Mouse (Mus musculus) hindbrain, embryonic 10.5 days (tissue): ENCODE data around the gene Ccdc33. TPM values are rescaled to one million over a fixed set of nuclear protein-coding genes. Genes with fewer than 3 reads are reported as not detected.

Experiments used
- DNase-seq: peaks from one replicate; pipeline ENCODE4 v3.0.0-alpha.2; 2017; ENCODE audit warnings: low spot score
- H3K27ac ChIP-seq: fragments of 300-500 bp; sonication (generic); 2 replicates; pipeline ENCODE4 v1.5.1; 2016; ENCODE audit warnings: mild to moderate bottlenecking, moderate library complexity
- H3K27me3 ChIP-seq: fragments of 300-500 bp; sonication (generic); 2 replicates; pipeline ENCODE4 v1.6.1; 2016; ENCODE audit warnings: mild to moderate bottlenecking; ENCODE audit not compliant: poor library complexity, insufficient read depth, severe bottlenecking
- H3K36me3 ChIP-seq: fragments of 300-500 bp; sonication (generic); 2 replicates; pipeline ENCODE4 v1.6.1; 2016; ENCODE audit warnings: mild to moderate bottlenecking, moderate library complexity
- H3K4me1 ChIP-seq: fragments of 300-500 bp; sonication (generic); replicated peaks from 2 replicates; pipeline ENCODE4 v1.6.1; 2016; ENCODE audit warnings: mild to moderate bottlenecking
- H3K4me3 ChIP-seq: fragments of 300-500 bp; sonication (generic); 2 replicates; pipeline ENCODE4 v1.5.1; 2016; ENCODE audit warnings: mild to moderate bottlenecking, moderate library complexity
- H3K9me3 ChIP-seq: fragments of 300-500 bp; sonication (generic); 2 replicates; pipeline ENCODE4 v1.6.1; 2016; ENCODE audit warnings: mild to moderate bottlenecking, moderate library complexity
- WGBS: fragments of 180-500 bp; shearing (Covaris S2); methylation state at CpG from one replicate; pipeline ENCODE4 v1.1.7; 2016; 5-methylcytosine and 5-hydroxymethylcytosine counted together
- polyA plus RNA-seq: library from polyadenylated mRNA; unstranded; fragments of >200 nt; fragmentation: Nextera tagmentation; extraction: Ambion mirVana; gene quantifications from 2 replicates; pipeline ENCODE4 v1.2.1, GENCODE M21; 2016

Ccdc33 gene
- polyA plus RNA-seq, 1 experiment from 2014 or later, result 0.99 TPM

- no peak overlapping the region for H3K4me3 ChIP-seq
- DNase-seq, result no peak
- no peak overlapping the region for H3K27ac ChIP-seq
- H3K4me1 ChIP-seq, result peaks cover 6% of the 10 kb centered on the region; the same call in 1 of the 2 replicates
- peaks cover 2% of the 10 kb centered on the region; the same call in 1 of the 2 replicates for H3K27me3 ChIP-seq
- 93% methylated on average over 6 of the region's 6 CpGs for WGBS
- no peaks in the 10 kb centered on the region for H3K36me3 ChIP-seq
- H3K9me3 ChIP-seq, result no peaks in the 10 kb centered on the region
Measured at GRCm38 (mm10) chr9:58029635-58030034, 89.0 kb downstream of the Ccdc33 start.

GRCm38 (mm10) chr9:58028841-58029240 lies 89.8 kb downstream of the Ccdc33 start:
- H3K4me3 ChIP-seq, result no peak overlapping the region
- 81% methylated on average over 5 of the region's 5 CpGs for WGBS
- DNase-seq, result no peak
- H3K4me1 ChIP-seq, result peaks cover 6% of the 10 kb centered on the region; the same call in 1 of the 2 replicates
- H3K27me3 ChIP-seq, result peaks cover 2% of the 10 kb centered on the region; the same call in 1 of the 2 replicates
- no peaks in the 10 kb centered on the region for H3K36me3 ChIP-seq
- H3K27ac ChIP-seq, result no peak overlapping the region
- H3K9me3 ChIP-seq, result no peaks in the 10 kb centered on the region

- Histone ChIP-seq H3K27me3 (no peaks in the 10 kb centered on the region; the same call in 1 of the 2 replicates), H3K36me3 (no peaks in the 10 kb centered on the region), H3K9me3 (no peaks in the 10 kb centered on the region)
Measured at GRCm38 (mm10) chr9:58027426-58028180, 91.0 kb downstream of the Ccdc33 start.

GRCm38 (mm10) chr9:58025995-58026394 lies 92.6 kb downstream of the Ccdc33 start:
- H3K36me3 ChIP-seq, result no peaks in the 10 kb centered on the region
- 91% methylated on average over 9 of the region's 9 CpGs for WGBS
- no peaks in the 10 kb centered on the region for H3K9me3 ChIP-seq
- H3K4me3 ChIP-seq, result no peak overlapping the region
- H3K27me3 ChIP-seq, result no peaks in the 10 kb centered on the region
- H3K27ac ChIP-seq, result no peak overlapping the region
- H3K4me1 ChIP-seq, result no peaks in the 10 kb centered on the region; the same call in 1 of the 2 replicates
- DNase-seq, result no peak

More at GRCm38 (mm10) chr9:58027426-58028180, 91.0 kb downstream of the Ccdc33 start:
- no peak for DNase-seq
- Histone ChIP-seq H3K4me3 (no peak overlapping the region), H3K4me1 (peaks cover 3% of the 10 kb centered on the region; the same call in 1 of the 2 replicates), H3K27ac (no peak overlapping the region)
- WGBS, result 63% methylated on average over 2 of the region's 2 CpGs

GRCm38 (mm10) chr9:58018385-58018784 lies 100.2 kb downstream of the Ccdc33 start:
- DNase-seq, result no peak
- Histone ChIP-seq H3K4me3 (no peak overlapping the region), H3K27ac (no peak overlapping the region), H3K4me1 (peaks cover 8% of the 10 kb centered on the region; the same call in 1 of the 2 replicates), H3K36me3 (no peaks in the 10 kb centered on the region), H3K27me3 (no peaks in the 10 kb centered on the region; the same call in 1 of the 2 replicates), H3K9me3 (no peaks in the 10 kb centered on the region)
- WGBS, result 89% methylated on average over 5 of the region's 5 CpGs

- no peak for DNase-seq
- Histone ChIP-seq H3K4me3 (no peak overlapping the region), H3K27me3 (no peaks in the 10 kb centered on the region; the same call in 1 of the 2 replicates), H3K9me3 (no peaks in the 10 kb centered on the region), H3K36me3 (no peaks in the 10 kb centered on the region), H3K27ac (no peak overlapping the region), H3K4me1 (peaks cover 8% of the 10 kb centered on the region; the same call in 1 of the 2 replicates)
- WGBS, result 83% methylated on average over 3 of the region's 3 CpGs
Measured at GRCm38 (mm10) chr9:58016962-58017361, 101.7 kb downstream of the Ccdc33 start.

GRCm38 (mm10) chr9:58015856-58016255 lies 102.8 kb downstream of the Ccdc33 start:
- WGBS, result 90% methylated on average over 6 of the region's 6 CpGs
- DNase-seq, result no peak
- H3K27ac ChIP-seq, result no peak overlapping the region
- no peaks in the 10 kb centered on the region for H3K9me3 ChIP-seq
- no peak overlapping the region for H3K4me3 ChIP-seq
- H3K4me1 ChIP-seq, result peaks cover 16% of the 10 kb centered on the region
- H3K27me3 ChIP-seq, result no peaks in the 10 kb centered on the region; the same call in 1 of the 2 replicates
- H3K36me3 ChIP-seq, result no peaks in the 10 kb centered on the region

- Histone ChIP-seq H3K9me3 (no peaks in the 10 kb centered on the region), H3K36me3 (no peaks in the 10 kb centered on the region), H3K4me1 (peaks cover 17% of the 10 kb centered on the region), H3K4me3 (no peak overlapping the region), H3K27me3 (no peaks in the 10 kb centered on the region; the same call in 1 of the 2 replicates), H3K27ac (no peak overlapping the region)
- no peak for DNase-seq
- WGBS, result 70% methylated on average over 8 of the region's 8 CpGs
Measured at GRCm38 (mm10) chr9:58014393-58015160, 104.0 kb downstream of the Ccdc33 start.

- H3K9me3 ChIP-seq, result no peaks in the 10 kb centered on the region
- H3K4me1 ChIP-seq, result peaks cover 32% of the 10 kb centered on the region
- DNase-seq, result no peak
- H3K27me3 ChIP-seq, result no peaks in the 10 kb centered on the region
- no peak overlapping the region for H3K4me3 ChIP-seq
- no peaks in the 10 kb centered on the region for H3K36me3 ChIP-seq
- H3K27ac ChIP-seq, result no peak overlapping the region
- WGBS, result 63% methylated on average over 2 of the region's 2 CpGs
Measured at GRCm38 (mm10) chr9:58012935-58013334, 105.7 kb downstream of the Ccdc33 start.

- Histone ChIP-seq H3K4me1 (peaks cover 32% of the 10 kb centered on the region), H3K27me3 (no peaks in the 10 kb centered on the region), H3K36me3 (no peaks in the 10 kb centered on the region), H3K4me3 (no peak overlapping the region), H3K27ac (no peak overlapping the region), H3K9me3 (no peaks in the 10 kb centered on the region)
- DNase-seq, result no peak
- 76% methylated on average over 2 of the region's 2 CpGs for WGBS
Measured at GRCm38 (mm10) chr9:58012486-58012885, 106.1 kb downstream of the Ccdc33 start.

- Histone ChIP-seq H3K27ac (peak overlapping the region; percentile 1; the same call in 1 of the 2 replicates), H3K9me3 (no peaks in the 10 kb centered on the region), H3K27me3 (no peaks in the 10 kb centered on the region), H3K36me3 (no peaks in the 10 kb centered on the region), H3K4me1 (peaks cover 32% of the 10 kb centered on the region), H3K4me3 (no peak overlapping the region)
- DNase-seq, result no peak
- 86% methylated on average over 8 of the region's 8 CpGs for WGBS
Measured at GRCm38 (mm10) chr9:58011552-58011951, 107.1 kb downstream of the Ccdc33 start.

- peak overlapping the region; percentile 1 for H3K27ac ChIP-seq
Measured at GRCm38 (mm10) chr9:58011027-58011426, 107.6 kb downstream of the Ccdc33 start.

GRCm38 (mm10) chr9:58009588-58009987 lies 109.0 kb downstream of the Ccdc33 start:
- Histone ChIP-seq H3K9me3 (no peaks in the 10 kb centered on the region), H3K36me3 (no peaks in the 10 kb centered on the region), H3K4me3 (no peak overlapping the region), H3K27me3 (no peaks in the 10 kb centered on the region), H3K4me1 (peaks cover 27% of the 10 kb centered on the region), H3K27ac (peak overlapping the region; percentile 93)
- no peak for DNase-seq
- 62% methylated on average over 3 of the region's 3 CpGs for WGBS

More at GRCm38 (mm10) chr9:58011027-58011426, 107.6 kb downstream of the Ccdc33 start:
- Histone ChIP-seq H3K9me3 (no peaks in the 10 kb centered on the region), H3K4me3 (no peak overlapping the region), H3K27me3 (no peaks in the 10 kb centered on the region), H3K36me3 (no peaks in the 10 kb centered on the region), H3K4me1 (peaks cover 32% of the 10 kb centered on the region)
- peak; percentile 12 for DNase-seq
- 38% methylated on average over 7 of the region's 7 CpGs for WGBS
